Mouse (Mus musculus): ENCODE measurements around the gene S100b. TPM values are rescaled to one million over a fixed set of nuclear protein-coding genes. Genes with fewer than 3 reads are reported as not detected.

Gene S100b
- polyA plus RNA-seq, 1 experiment, result 0.66 TPM

DNA sequence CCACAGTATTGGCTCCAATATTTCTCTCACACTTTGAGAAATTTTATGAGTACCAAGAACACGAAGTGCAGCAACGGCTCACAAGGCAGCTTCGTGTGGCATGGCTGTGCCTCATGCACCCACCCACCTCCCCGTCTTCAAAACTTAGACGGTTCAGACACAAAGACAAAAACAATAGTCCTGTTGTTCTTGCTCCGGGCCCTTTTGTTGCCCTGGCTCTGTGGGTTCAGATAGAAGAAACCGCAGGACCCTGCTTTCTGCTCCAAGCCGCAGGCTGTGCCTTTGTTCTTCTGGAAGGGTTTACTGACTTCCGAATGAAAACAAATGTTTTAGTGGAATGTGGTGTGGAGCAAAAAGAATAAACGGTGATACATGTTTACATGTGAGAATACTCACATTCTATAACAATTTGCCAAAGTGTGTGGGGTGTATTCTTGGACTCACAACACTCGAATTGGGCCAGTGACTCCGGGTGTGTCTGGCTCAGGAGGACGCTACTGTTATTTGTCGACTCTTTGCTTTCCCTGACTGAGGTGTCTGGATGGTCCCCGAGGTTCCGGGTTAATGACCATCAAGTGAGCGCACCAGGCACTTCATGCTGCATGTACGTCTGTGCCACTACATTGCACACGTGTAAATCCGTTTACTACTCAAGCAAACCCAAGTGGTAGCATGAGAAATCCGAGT, 5.5 kb upstream of the S100b start:
- TF ChIP-seq CTCF (IDR thresholded peaks at IDR 0.05; ENCODE audit: extremely low read depth, insufficient read length, insufficient replicate concordance, low read depth, low read length), result no peak
- TF ChIP-seq POLR2A (IDR thresholded peaks at IDR 0.05; ENCODE audit: low read depth, low read length), result no peak
- 66% methylated on average over 21 of the region's 21 CpGs for WGBS
- Histone ChIP-seq H3K4me3 (ENCODE audit: low read depth, low read length) (no peak overlapping the region), H3K36me3 (ENCODE audit: control insufficient read depth, insufficient read depth, low read length) (no peaks in the 10 kb centered on the region), H3K27ac (ENCODE audit: insufficient read depth, low read depth, low read length) (no peak overlapping the region), H3K27me3 (ENCODE audit: control insufficient read depth, insufficient read depth, low read length) (no peaks in the 10 kb centered on the region), H3K4me1 (ENCODE audit: control insufficient read depth, insufficient read depth, insufficient read length, low read length) (peaks cover 4% of the 10 kb centered on the region; the same call in 1 of the 2 replicates)

DNA sequence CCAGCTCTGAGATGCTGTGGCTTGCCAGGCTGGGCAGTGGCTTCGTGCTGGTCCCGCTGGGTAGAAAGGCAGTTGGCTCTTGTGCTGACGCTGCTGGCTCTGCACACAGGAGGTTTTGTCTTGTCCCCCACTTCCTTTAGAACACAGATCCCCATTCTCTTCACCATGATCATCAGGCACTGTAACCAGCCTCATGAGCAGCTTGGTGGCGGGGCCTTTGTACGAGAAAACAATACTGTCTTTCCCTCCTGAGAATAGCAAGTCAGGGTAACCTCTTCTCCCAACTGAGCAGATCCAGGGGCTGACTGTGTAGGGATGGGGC, 5.0 kb upstream of the S100b start:
- H3K27ac ChIP-seq (ENCODE audit: insufficient read depth, low read depth, low read length), result no peak overlapping the region
- H3K36me3 ChIP-seq (ENCODE audit: control insufficient read depth, insufficient read depth, low read length), result no peaks in the 10 kb centered on the region
- TF ChIP-seq POLR2A (IDR thresholded peaks at IDR 0.05; ENCODE audit: low read depth, low read length), result no peak
- TF ChIP-seq CTCF (IDR thresholded peaks at IDR 0.05; ENCODE audit: extremely low read depth, insufficient read length, insufficient replicate concordance, low read depth, low read length), result no peak
- H3K4me1 ChIP-seq (ENCODE audit: control insufficient read depth, insufficient read depth, insufficient read length, low read length), result peaks cover 10% of the 10 kb centered on the region
- H3K27me3 ChIP-seq (ENCODE audit: control insufficient read depth, insufficient read depth, low read length), result no peaks in the 10 kb centered on the region
- no peak overlapping the region for H3K4me3 ChIP-seq (ENCODE audit: low read depth, low read length)
- 96% methylated on average over 5 of the region's 5 CpGs for WGBS

DNA sequence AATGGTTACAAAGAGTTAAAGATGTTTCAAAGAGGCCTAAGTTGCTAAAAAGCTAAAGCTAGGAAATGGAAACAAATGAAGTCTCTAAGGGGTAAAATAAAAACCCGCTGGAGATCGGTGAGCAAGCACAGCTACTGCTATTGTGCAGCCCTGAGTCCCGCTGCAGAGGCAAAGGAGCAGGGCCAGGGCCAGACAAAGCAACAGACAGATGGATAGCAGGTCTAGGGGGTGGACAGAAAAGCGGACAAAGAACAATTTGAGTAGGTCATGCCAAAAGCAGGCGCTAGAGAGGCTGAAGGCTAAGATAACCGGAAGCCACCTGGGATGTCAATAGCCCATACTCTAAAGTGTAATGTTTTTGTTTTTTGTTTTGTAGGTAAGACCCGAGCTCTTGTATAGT, 2.8 kb upstream of the S100b start:
- TF ChIP-seq POLR2A (IDR thresholded peaks at IDR 0.05; ENCODE audit: low read depth, low read length), result no peak
- no peak for TF ChIP-seq CTCF (IDR thresholded peaks at IDR 0.05; ENCODE audit: extremely low read depth, insufficient read length, insufficient replicate concordance, low read depth, low read length)
- Histone ChIP-seq H3K27me3 (ENCODE audit: control insufficient read depth, insufficient read depth, low read length) (no peaks in the 10 kb centered on the region), H3K4me3 (ENCODE audit: low read depth, low read length) (no peak overlapping the region), H3K4me1 (ENCODE audit: control insufficient read depth, insufficient read depth, insufficient read length, low read length) (peaks cover 10% of the 10 kb centered on the region), H3K27ac (ENCODE audit: insufficient read depth, low read depth, low read length) (no peak overlapping the region), H3K36me3 (ENCODE audit: control insufficient read depth, insufficient read depth, low read length) (no peaks in the 10 kb centered on the region)
- 86% methylated on average over 7 of the region's 7 CpGs for WGBS

DNA sequence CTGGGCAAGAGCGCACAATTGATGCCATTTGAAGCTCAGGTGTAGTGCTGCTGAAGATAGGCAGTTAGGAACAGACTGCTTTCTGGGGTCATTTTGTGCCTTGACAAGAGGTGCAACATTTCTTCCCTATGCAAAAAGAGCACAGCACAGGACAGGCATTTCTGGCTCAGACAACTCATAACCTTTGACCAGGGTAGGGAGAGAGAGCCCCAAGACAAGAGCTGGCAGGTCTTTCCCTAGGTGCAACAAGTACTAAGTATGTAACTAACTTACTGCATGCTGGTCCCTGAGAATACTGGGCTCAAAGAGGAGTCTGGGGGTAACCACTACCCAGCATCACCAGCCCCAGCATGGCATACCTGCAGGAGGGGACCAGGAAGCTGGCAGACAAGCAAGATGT, 574 bp upstream of the S100b start:
- Histone ChIP-seq H3K4me1 (ENCODE audit: control insufficient read depth, insufficient read depth, insufficient read length, low read length) (peaks cover 12% of the 10 kb centered on the region), H3K27me3 (ENCODE audit: control insufficient read depth, insufficient read depth, low read length) (no peaks in the 10 kb centered on the region), H3K4me3 (ENCODE audit: low read depth, low read length) (no peak overlapping the region), H3K27ac (ENCODE audit: insufficient read depth, low read depth, low read length) (no peak overlapping the region), H3K36me3 (ENCODE audit: control insufficient read depth, insufficient read depth, low read length) (no peaks in the 10 kb centered on the region)
- 98% methylated on average over 1 of the region's 1 CpGs for WGBS
- TF ChIP-seq POLR2A (IDR thresholded peaks at IDR 0.05; ENCODE audit: low read depth, low read length) (no peak), CTCF (IDR thresholded peaks at IDR 0.05; ENCODE audit: extremely low read depth, insufficient read length, insufficient replicate concordance, low read depth, low read length) (no peak)

DNA sequence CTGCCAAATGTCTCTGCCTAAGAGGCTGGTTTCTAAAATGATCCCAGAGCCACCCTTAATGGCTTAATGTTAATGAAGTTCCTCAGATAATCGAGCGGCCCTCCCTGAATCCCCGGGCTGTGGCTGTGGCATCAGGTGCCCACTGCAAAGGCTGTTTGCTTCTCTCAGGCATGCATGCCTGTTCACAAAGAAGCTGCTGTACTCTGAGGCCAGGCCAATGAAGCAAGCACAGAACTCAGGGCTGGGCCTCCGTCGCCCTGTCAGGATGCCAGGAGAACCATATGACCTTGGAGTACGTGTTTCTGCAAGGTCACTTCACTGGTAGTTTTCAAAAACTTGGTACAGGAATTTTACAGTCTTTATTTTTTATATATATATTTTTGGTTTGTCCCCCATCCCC, 2.0 kb downstream of the S100b start:
- peaks cover 12% of the 10 kb centered on the region for H3K4me1 ChIP-seq (ENCODE audit: control insufficient read depth, insufficient read depth, insufficient read length, low read length)
- no peak for TF ChIP-seq POLR2A (IDR thresholded peaks at IDR 0.05; ENCODE audit: low read depth, low read length)
- no peak for TF ChIP-seq CTCF (IDR thresholded peaks at IDR 0.05; ENCODE audit: extremely low read depth, insufficient read length, insufficient replicate concordance, low read depth, low read length)
- H3K27ac ChIP-seq (ENCODE audit: insufficient read depth, low read depth, low read length), result no peak overlapping the region
- H3K4me3 ChIP-seq (ENCODE audit: low read depth, low read length), result no peak overlapping the region
- no peaks in the 10 kb centered on the region for H3K27me3 ChIP-seq (ENCODE audit: control insufficient read depth, insufficient read depth, low read length)
- 64% methylated on average over 6 of the region's 6 CpGs for WGBS
- H3K36me3 ChIP-seq (ENCODE audit: control insufficient read depth, insufficient read depth, low read length), result no peaks in the 10 kb centered on the region

DNA sequence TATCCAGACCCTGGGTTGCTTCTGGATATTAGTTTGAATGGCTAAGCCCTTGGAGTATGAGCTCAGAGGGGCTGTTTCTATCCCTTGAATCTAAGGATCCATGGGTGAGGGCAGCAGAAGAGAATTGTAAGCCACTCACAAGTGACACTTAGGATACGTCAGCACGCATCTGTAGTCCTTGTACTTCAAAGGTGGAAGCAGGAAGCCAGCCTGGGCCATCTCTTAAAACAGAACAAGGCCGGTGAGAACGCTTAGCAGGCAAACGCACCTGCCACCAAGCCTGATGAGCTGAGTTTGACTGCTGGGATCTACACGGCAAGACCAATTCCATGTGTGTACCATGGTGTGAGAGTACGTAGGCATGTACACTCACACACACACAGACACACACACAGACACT, 3.6 kb downstream of the S100b start:
- Histone ChIP-seq H3K27me3 (ENCODE audit: control insufficient read depth, insufficient read depth, low read length) (no peaks in the 10 kb centered on the region), H3K4me3 (ENCODE audit: low read depth, low read length) (no peak overlapping the region), H3K4me1 (ENCODE audit: control insufficient read depth, insufficient read depth, insufficient read length, low read length) (peaks cover 12% of the 10 kb centered on the region), H3K36me3 (ENCODE audit: control insufficient read depth, insufficient read depth, low read length) (no peaks in the 10 kb centered on the region), H3K27ac (ENCODE audit: insufficient read depth, low read depth, low read length) (no peak overlapping the region)
- TF ChIP-seq CTCF (IDR thresholded peaks at IDR 0.05; ENCODE audit: extremely low read depth, insufficient read length, insufficient replicate concordance, low read depth, low read length) (no peak), POLR2A (IDR thresholded peaks at IDR 0.05; ENCODE audit: low read depth, low read length) (no peak)
- 94% methylated on average over 7 of the region's 7 CpGs for WGBS

DNA sequence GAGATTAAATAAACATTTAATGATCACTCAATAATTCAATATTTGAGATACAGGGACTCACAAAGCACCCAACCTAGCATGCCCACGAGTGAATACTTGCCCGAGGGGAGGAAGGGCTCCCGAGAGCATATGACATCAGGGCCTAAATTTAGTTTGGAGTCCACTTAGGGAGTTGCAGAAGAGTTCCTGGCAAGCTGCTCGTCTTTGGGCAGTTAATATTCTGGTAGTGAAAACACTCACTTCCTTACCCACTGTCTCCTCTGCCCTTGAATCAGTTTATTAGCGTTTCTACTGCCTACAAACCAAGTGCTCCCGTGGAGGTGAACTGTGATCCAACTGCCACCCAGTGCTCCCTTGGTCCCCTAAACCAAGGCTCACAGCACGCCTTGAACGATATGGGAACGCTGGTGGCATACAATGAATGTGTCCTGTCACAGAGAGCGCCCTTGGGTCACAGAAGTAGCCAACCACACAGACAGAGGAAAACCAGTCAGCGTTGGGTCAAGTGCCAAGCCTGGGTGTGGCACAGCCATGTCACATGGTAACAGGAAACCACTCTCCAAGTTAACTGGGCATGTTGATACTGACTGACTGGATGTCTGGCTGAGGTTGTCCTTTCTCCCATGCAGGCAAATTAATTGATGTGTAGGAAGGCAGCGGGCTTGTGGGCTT, 4.2 kb downstream of the S100b start:
- no peaks in the 10 kb centered on the region for H3K36me3 ChIP-seq (ENCODE audit: control insufficient read depth, insufficient read depth, low read length)
- H3K4me1 ChIP-seq (ENCODE audit: control insufficient read depth, insufficient read depth, insufficient read length, low read length), result peaks cover 12% of the 10 kb centered on the region
- TF ChIP-seq POLR2A (IDR thresholded peaks at IDR 0.05; ENCODE audit: low read depth, low read length) (no peak), CTCF (IDR thresholded peaks at IDR 0.05; ENCODE audit: extremely low read depth, insufficient read length, insufficient replicate concordance, low read depth, low read length) (no peak)
- H3K27ac ChIP-seq (ENCODE audit: insufficient read depth, low read depth, low read length), result peak overlapping the region; percentile 25; the same call in 1 of the 2 replicates
- no peaks in the 10 kb centered on the region for H3K27me3 ChIP-seq (ENCODE audit: control insufficient read depth, insufficient read depth, low read length)
- 53% methylated on average over 12 of the region's 12 CpGs for WGBS
- H3K4me3 ChIP-seq (ENCODE audit: low read depth, low read length), result no peak overlapping the region

All from small intestine, adult 2 months (tissue).